Mouse (Mus musculus): ENCODE data around the gene Wdr70. TPM values are rescaled to one million over a fixed set of nuclear protein-coding genes. Genes with fewer than 3 reads are reported as not detected.

Wdr70 gene
- polyA plus RNA-seq, 1 experiment from 2014 or later = 37.5 TPM

- Histone ChIP-seq H3K27ac (ENCODE audit: low read length) (no peak overlapping the region), H3K9me3 (replicated peaks; ENCODE audit: control insufficient read depth, low read length) (no peaks in the 10 kb centered on the region), H3K27me3 (ENCODE audit: control insufficient read depth, insufficient read depth, low read length) (no peaks in the 10 kb centered on the region), H3K9ac (ENCODE audit: low read length) (no peak overlapping the region), H3K4me2 (ENCODE audit: low read depth, low read length) (no peak overlapping the region), H3K4me1 (ENCODE audit: control insufficient read depth, insufficient read depth, low read length) (no peaks in the 10 kb centered on the region), H3K4me3 (ENCODE audit: low read length) (no peak overlapping the region), H3K36me3 (ENCODE audit: control insufficient read depth, insufficient read depth) (peaks cover 3% of the 10 kb centered on the region)
- no peak for ATAC-seq (replicated peaks; ENCODE audit: extremely low read depth, insufficient read depth, low FRiP score)
- WGBS = 61% methylated on average over 9 of the region's 9 CpGs
Measured at GRCm38 (mm10) chr15:7976775-7977174, 122.2 kb downstream of the Wdr70 start.

- H3K4me3 ChIP-seq (ENCODE audit: low read length) = no peak overlapping the region
- no peak overlapping the region for H3K9ac ChIP-seq (ENCODE audit: low read length)
- peaks cover 3% of the 10 kb centered on the region for H3K36me3 ChIP-seq (ENCODE audit: control insufficient read depth, insufficient read depth)
- no peak overlapping the region for H3K27ac ChIP-seq (ENCODE audit: low read length)
- H3K4me2 ChIP-seq (ENCODE audit: low read depth, low read length) = no peak overlapping the region
- ATAC-seq (replicated peaks; ENCODE audit: extremely low read depth, insufficient read depth, low FRiP score) = no peak
- H3K9me3 ChIP-seq (replicated peaks; ENCODE audit: control insufficient read depth, low read length) = no peaks in the 10 kb centered on the region
- WGBS = 89% methylated on average over 8 of the region's 8 CpGs
- H3K27me3 ChIP-seq (ENCODE audit: control insufficient read depth, insufficient read depth, low read length) = no peaks in the 10 kb centered on the region
- no peaks in the 10 kb centered on the region for H3K4me1 ChIP-seq (ENCODE audit: control insufficient read depth, insufficient read depth, low read length)
Measured at GRCm38 (mm10) chr15:7974368-7974767, 124.6 kb downstream of the Wdr70 start.

GRCm38 (mm10) chr15:7972528-7972927, 126.5 kb downstream of the Wdr70 start:
- no peaks in the 10 kb centered on the region for H3K4me1 ChIP-seq (ENCODE audit: control insufficient read depth, insufficient read depth, low read length)
- peaks cover 3% of the 10 kb centered on the region for H3K36me3 ChIP-seq (ENCODE audit: control insufficient read depth, insufficient read depth)
- no peak overlapping the region for H3K27ac ChIP-seq (ENCODE audit: low read length)
- no peaks in the 10 kb centered on the region for H3K9me3 ChIP-seq (replicated peaks; ENCODE audit: control insufficient read depth, low read length)
- no peak overlapping the region for H3K4me3 ChIP-seq (ENCODE audit: low read length)
- no peak overlapping the region for H3K9ac ChIP-seq (ENCODE audit: low read length)
- no peak overlapping the region for H3K4me2 ChIP-seq (ENCODE audit: low read depth, low read length)
- WGBS = 92% methylated on average over 5 of the region's 5 CpGs
- ATAC-seq (replicated peaks; ENCODE audit: extremely low read depth, insufficient read depth, low FRiP score) = no peak
- no peaks in the 10 kb centered on the region for H3K27me3 ChIP-seq (ENCODE audit: control insufficient read depth, insufficient read depth, low read length)

GRCm38 (mm10) chr15:7962786-7963185, 136.2 kb downstream of the Wdr70 start:
- no peak for ATAC-seq (replicated peaks; ENCODE audit: extremely low read depth, insufficient read depth, low FRiP score)
- H3K4me3 ChIP-seq (ENCODE audit: low read length) = no peak overlapping the region
- WGBS = 86% methylated on average over 6 of the region's 6 CpGs
- H3K4me2 ChIP-seq (ENCODE audit: low read depth, low read length) = no peak overlapping the region
- H3K27me3 ChIP-seq (ENCODE audit: control insufficient read depth, insufficient read depth, low read length) = no peaks in the 10 kb centered on the region
- no peaks in the 10 kb centered on the region for H3K4me1 ChIP-seq (ENCODE audit: control insufficient read depth, insufficient read depth, low read length)
- H3K36me3 ChIP-seq (ENCODE audit: control insufficient read depth, insufficient read depth) = no peaks in the 10 kb centered on the region
- no peaks in the 10 kb centered on the region for H3K9me3 ChIP-seq (replicated peaks; ENCODE audit: control insufficient read depth, low read length)
- H3K9ac ChIP-seq (ENCODE audit: low read length) = no peak overlapping the region
- H3K27ac ChIP-seq (ENCODE audit: low read length) = no peak overlapping the region

GRCm38 (mm10) chr15:7961489-7961888, 137.5 kb downstream of the Wdr70 start:
- Histone ChIP-seq H3K4me1 (ENCODE audit: control insufficient read depth, insufficient read depth, low read length) (no peaks in the 10 kb centered on the region), H3K36me3 (ENCODE audit: control insufficient read depth, insufficient read depth) (no peaks in the 10 kb centered on the region), H3K4me2 (ENCODE audit: low read depth, low read length) (no peak overlapping the region), H3K4me3 (ENCODE audit: low read length) (no peak overlapping the region), H3K9me3 (replicated peaks; ENCODE audit: control insufficient read depth, low read length) (no peaks in the 10 kb centered on the region), H3K27ac (ENCODE audit: low read length) (no peak overlapping the region), H3K9ac (ENCODE audit: low read length) (no peak overlapping the region), H3K27me3 (ENCODE audit: control insufficient read depth, insufficient read depth, low read length) (no peaks in the 10 kb centered on the region)
- WGBS = 38% methylated on average over 2 of the region's 2 CpGs
- ATAC-seq (replicated peaks; ENCODE audit: extremely low read depth, insufficient read depth, low FRiP score) = no peak

- H3K4me1 ChIP-seq (ENCODE audit: control insufficient read depth, insufficient read depth, low read length) = no peaks in the 10 kb centered on the region
- no peak overlapping the region for H3K4me2 ChIP-seq (ENCODE audit: low read depth, low read length)
- no peak overlapping the region for H3K27ac ChIP-seq (ENCODE audit: low read length)
- ATAC-seq (replicated peaks; ENCODE audit: extremely low read depth, insufficient read depth, low FRiP score) = no peak
- H3K27me3 ChIP-seq (ENCODE audit: control insufficient read depth, insufficient read depth, low read length) = no peaks in the 10 kb centered on the region
- 78% methylated on average over 1 of the region's 1 CpGs for WGBS
- no peak overlapping the region for H3K9ac ChIP-seq (ENCODE audit: low read length)
- no peak overlapping the region for H3K4me3 ChIP-seq (ENCODE audit: low read length)
- H3K36me3 ChIP-seq (ENCODE audit: control insufficient read depth, insufficient read depth) = no peaks in the 10 kb centered on the region
- no peaks in the 10 kb centered on the region for H3K9me3 ChIP-seq (replicated peaks; ENCODE audit: control insufficient read depth, low read length)
Measured at GRCm38 (mm10) chr15:7956899-7957298, 142.1 kb downstream of the Wdr70 start.

- Histone ChIP-seq H3K4me3 (ENCODE audit: low read length) (no peak overlapping the region), H3K36me3 (ENCODE audit: control insufficient read depth, insufficient read depth) (no peaks in the 10 kb centered on the region), H3K4me1 (ENCODE audit: control insufficient read depth, insufficient read depth, low read length) (0 out of 2 replicates have a peak, but pooled peaks cover 2% of the 10 kb centered on the region), H3K4me2 (ENCODE audit: low read depth, low read length) (no peak overlapping the region), H3K9me3 (replicated peaks; ENCODE audit: control insufficient read depth, low read length) (no peaks in the 10 kb centered on the region), H3K27ac (ENCODE audit: low read length) (no peak overlapping the region), H3K27me3 (ENCODE audit: control insufficient read depth, insufficient read depth, low read length) (no peaks in the 10 kb centered on the region), H3K9ac (ENCODE audit: low read length) (no peak overlapping the region)
- no peak for ATAC-seq (replicated peaks; ENCODE audit: extremely low read depth, insufficient read depth, low FRiP score)
- WGBS = 86% methylated on average over 7 of the region's 7 CpGs
Measured at GRCm38 (mm10) chr15:7950561-7950960, 148.4 kb downstream of the Wdr70 start.

- H3K36me3 ChIP-seq (ENCODE audit: control insufficient read depth, insufficient read depth) = no peaks in the 10 kb centered on the region
- 0 out of 2 replicates have a peak overlapping the region, but pooled peaks have one; percentile 1 for H3K4me2 ChIP-seq (ENCODE audit: low read depth, low read length)
- 28% methylated on average over 3 of the region's 3 CpGs for WGBS
- ATAC-seq (replicated peaks; ENCODE audit: extremely low read depth, insufficient read depth, low FRiP score) = no peak
- no peak overlapping the region for H3K4me3 ChIP-seq (ENCODE audit: low read length)
- no peaks in the 10 kb centered on the region for H3K27me3 ChIP-seq (ENCODE audit: control insufficient read depth, insufficient read depth, low read length)
- no peaks in the 10 kb centered on the region for H3K9me3 ChIP-seq (replicated peaks; ENCODE audit: control insufficient read depth, low read length)
- H3K27ac ChIP-seq (ENCODE audit: low read length) = peak overlapping the region; percentile 25; the same call in 1 of the 2 replicates
- H3K4me1 ChIP-seq (ENCODE audit: control insufficient read depth, insufficient read depth, low read length) = peaks cover 8% of the 10 kb centered on the region
- no peak overlapping the region for H3K9ac ChIP-seq (ENCODE audit: low read length)
Measured at GRCm38 (mm10) chr15:7941690-7942089, 157.3 kb downstream of the Wdr70 start.

GRCm38 (mm10) chr15:7935571-7936165, 163.3 kb downstream of the Wdr70 start:
- H3K4me3 ChIP-seq (ENCODE audit: low read length) = no peak overlapping the region
- no peaks in the 10 kb centered on the region for H3K9me3 ChIP-seq (replicated peaks; ENCODE audit: control insufficient read depth, low read length)
- no peaks in the 10 kb centered on the region for H3K36me3 ChIP-seq (ENCODE audit: control insufficient read depth, insufficient read depth)
- H3K27ac ChIP-seq (ENCODE audit: low read length) = no peak overlapping the region
- peaks cover 4% of the 10 kb centered on the region; the same call in 1 of the 2 replicates for H3K4me1 ChIP-seq (ENCODE audit: control insufficient read depth, insufficient read depth, low read length)
- H3K4me2 ChIP-seq (ENCODE audit: low read depth, low read length) = no peak overlapping the region
- no peaks in the 10 kb centered on the region for H3K27me3 ChIP-seq (ENCODE audit: control insufficient read depth, insufficient read depth, low read length)
- WGBS = 48% methylated on average over 7 of the region's 7 CpGs
- no peak for ATAC-seq (replicated peaks; ENCODE audit: extremely low read depth, insufficient read depth, low FRiP score)
- no peak overlapping the region for H3K9ac ChIP-seq (ENCODE audit: low read length)
